In the genomic region with DNA sequence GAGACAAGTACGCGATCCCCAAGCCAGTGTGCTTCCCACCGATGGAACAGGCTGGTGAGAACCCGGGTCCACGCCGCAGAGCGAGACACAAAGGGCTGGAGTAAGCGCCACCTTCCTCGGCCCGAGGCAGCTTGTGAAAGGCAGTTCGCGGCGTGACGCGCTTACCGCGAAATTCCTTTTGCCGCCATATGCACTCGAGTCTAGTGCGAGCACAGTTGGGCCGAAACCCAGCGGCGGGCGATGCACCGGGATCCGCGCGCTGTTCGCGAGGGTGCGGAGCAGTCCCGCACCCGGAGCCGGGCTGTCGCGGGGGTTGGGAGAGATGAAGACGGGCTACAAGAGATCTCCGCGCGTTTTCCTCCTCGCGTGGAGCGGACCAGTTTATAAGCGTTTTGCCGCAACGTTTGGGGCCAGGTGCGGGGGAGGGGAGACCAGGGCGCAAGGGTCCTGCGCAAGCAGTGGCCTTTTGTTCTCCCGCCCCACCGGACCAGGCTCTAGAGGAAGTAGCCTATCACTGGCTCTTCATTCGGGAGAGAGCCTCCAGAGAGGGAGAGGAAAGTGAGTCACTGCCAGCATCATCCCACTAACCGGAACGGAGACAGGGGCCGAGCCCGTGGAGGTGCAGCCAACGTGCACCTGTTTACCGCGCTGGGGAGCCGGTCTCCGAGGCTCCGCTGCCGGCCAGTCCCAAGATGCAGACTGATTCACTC, we compare ENCODE assay signal across 8 mouse cellular contexts. TPM values are rescaled to one million over a fixed set of nuclear protein-coding genes. Genes with fewer than 3 reads are reported as not detected.
DNase-seq lines count a peak whose midpoint lies in the region; ATAC-seq and TF ChIP-seq lines count a peak whose summit lies in the region.

No protein-coding gene starts in this region.

- no peaks in the 10 kb centered on the region for H3K27me3 ChIP-seq in forebrain, embryonic 12.5 days
- H3K27me3 ChIP-seq in hindbrain, embryonic 10.5 days (ENCODE audit: insufficient read depth, poor library complexity, severe bottlenecking) = no peaks in the 10 kb centered on the region

- no peaks in the 10 kb centered on the region for H3K9me3 ChIP-seq in ES-E14 (ENCODE audit: control insufficient read depth, insufficient read depth, low read depth, low read length)
- H3K9me3 ChIP-seq in forebrain, embryonic 12.5 days = no peaks in the 10 kb centered on the region
- H3K9me3 ChIP-seq in hindbrain, embryonic 10.5 days = peaks cover 14% of the 10 kb centered on the region

- peaks cover 7 to 15% of the 10 kb centered on the region in 2 experiments for H3K4me1 ChIP-seq in ES-E14 (ENCODE audit: control insufficient read depth in 2 of 2, insufficient read depth in 2 of 2, low read length in 2 of 2, poor library complexity in 1 of 2)
- H3K4me1 ChIP-seq in forebrain, embryonic 12.5 days = peaks cover 32% of the 10 kb centered on the region
- peaks cover 41% of the 10 kb centered on the region for H3K4me1 ChIP-seq in hindbrain, embryonic 10.5 days (replicated peaks)

- H3K9ac ChIP-seq in ES-E14 (ENCODE audit: insufficient read depth, low read depth, low read length, poor library complexity, severe bottlenecking) = peak overlapping the region; percentile 90
- peak overlapping the region; percentile 97 for H3K9ac ChIP-seq in forebrain, embryonic 12.5 days

- WGBS in forebrain, embryonic 12.5 days = under 1% methylated on average over 63 of the region's 63 CpGs
- WGBS in hindbrain, embryonic 10.5 days = under 1% methylated on average over 63 of the region's 63 CpGs

- no peak for DNase-seq in ES-E14 (ENCODE audit: low read depth, low spot score)
- peak; percentile 86 for DNase-seq in hindbrain, embryonic 10.5 days (ENCODE audit: low spot score)
- peak; percentile 59 to 75 for DNase-seq in left cerebral cortex, adult 18-20 months (ENCODE audit: low spot score in 2 of 2)
- peak; percentile 56 for DNase-seq in lung, postnatal 36 days
- peak; percentile 61 for DNase-seq in ovary, postnatal 36 days (ENCODE audit: low spot score)
- peak; percentile 75 for DNase-seq in thymus, postnatal 14 days

- peak; percentile 75 for ATAC-seq in cerebellum, adult (ENCODE audit: insufficient number of reproducible peaks, low FRiP score, low TSS enrichment)
- peak; percentile 69 for ATAC-seq in forebrain, embryonic 12.5 days (ENCODE audit: low FRiP score)

- H3K4me2 ChIP-seq in forebrain, embryonic 12.5 days = peak overlapping the region; percentile 77

- peak overlapping the region; percentile 79 to 95 for H3K4me3 ChIP-seq in ES-E14 (ENCODE audit: insufficient read depth in 1 of 2, low read depth in 1 of 2, low read length in 2 of 2, poor library complexity in 1 of 2, severe bottlenecking in 1 of 2)
- H3K4me3 ChIP-seq in forebrain, embryonic 12.5 days (replicated peaks) = peak overlapping the region; percentile 85
- H3K4me3 ChIP-seq in hindbrain, embryonic 10.5 days = peak overlapping the region; percentile 94

- peaks cover 2% of the 10 kb centered on the region; the same call in 1 of the 2 replicates for H3K36me3 ChIP-seq in ES-E14 (ENCODE audit: control insufficient read depth, insufficient read depth, low read length, poor library complexity, severe bottlenecking)
- peaks cover 25% of the 10 kb centered on the region for H3K36me3 ChIP-seq in forebrain, embryonic 12.5 days (replicated peaks)
- peaks cover 36% of the 10 kb centered on the region for H3K36me3 ChIP-seq in hindbrain, embryonic 10.5 days

- in situ Hi-C loops in ES-E14 (cut with MboI; ENCODE audit: low sequenced_read_pairs in 2 of 2, unreplicated experiment in 2 of 2) = no loop called here

- H3K27ac ChIP-seq in ES-E14 (ENCODE audit: insufficient read depth, low read depth, low read length, poor library complexity, severe bottlenecking) = peak overlapping the region; percentile 50
- H3K27ac ChIP-seq in forebrain, embryonic 12.5 days = peak overlapping the region; percentile 100
- H3K27ac ChIP-seq in hindbrain, embryonic 10.5 days = peak overlapping the region; percentile 100

TF ChIP-seq in ES-E14, 5 proteins besides CTCF, POLR2A, EP300 and RAD21:
- TF ChIP-seq MAFK (IDR thresholded peaks at IDR 0.05; ENCODE audit: insufficient read depth, low read depth, low read length) = no peak

RNA-seq across cellular contexts. Expression of a gene that starts 1.4 kb away (rescaled TPM):
- total RNA-seq in ES-E14 (2012; rRNA removed) = 95.6 and 99.8 TPM in 2 replicates
- 148 and 166 TPM in 2 replicates for polyA plus RNA-seq in forebrain, embryonic 12.5 days (2016; fragmentation: Nextera tagmentation; extraction: Ambion mirVana)
- polyA plus RNA-seq in hindbrain, embryonic 10.5 days (2016; fragmentation: Nextera tagmentation; extraction: Ambion mirVana) = 109 and 113 TPM in 2 replicates
- 100 to 1,000 TPM; 112 to 114 TPM for total RNA-seq in left cerebral cortex, adult 18-20 months (2021)

RNA-seq across cellular contexts. Expression of a gene that starts 58.3 kb away (rescaled TPM):
- 262 and 326 TPM in 2 replicates for total RNA-seq in ES-E14 (2012; rRNA removed)
- polyA plus RNA-seq in forebrain, embryonic 12.5 days (2016; fragmentation: Nextera tagmentation; extraction: Ambion mirVana) = 199 TPM in 2 replicates
- 135 and 156 TPM in 2 replicates for polyA plus RNA-seq in hindbrain, embryonic 10.5 days (2016; fragmentation: Nextera tagmentation; extraction: Ambion mirVana)
- 100 to 1,000 TPM in 1 of 2 experiments, 10 to 100 TPM in 1; 93.9 to 101 TPM for total RNA-seq in left cerebral cortex, adult 18-20 months (2021)

Comparison
In these comparisons a context has a peak if more than half of its experiments do, and no peak if none do; other contexts are left out.
1. H3K27ac ChIP-seq: peak in every context shown above with its lines; median percentile 100 in forebrain, embryonic 12.5 days; 100 in hindbrain, embryonic 10.5 days; 50 in ES-E14.